Mouse (Mus musculus) thymus, postnatal 36 days (tissue): Measurements from ENCODE around the gene Sapcd2.

Source experiments
- DNase-seq, 2 experiments: peaks; one replicate each; pipeline ENCODE4 v3.0.0; 2022; ENCODE audit warnings: mixed read lengths in 2 of 2

The Sapcd2 gene

DNA sequence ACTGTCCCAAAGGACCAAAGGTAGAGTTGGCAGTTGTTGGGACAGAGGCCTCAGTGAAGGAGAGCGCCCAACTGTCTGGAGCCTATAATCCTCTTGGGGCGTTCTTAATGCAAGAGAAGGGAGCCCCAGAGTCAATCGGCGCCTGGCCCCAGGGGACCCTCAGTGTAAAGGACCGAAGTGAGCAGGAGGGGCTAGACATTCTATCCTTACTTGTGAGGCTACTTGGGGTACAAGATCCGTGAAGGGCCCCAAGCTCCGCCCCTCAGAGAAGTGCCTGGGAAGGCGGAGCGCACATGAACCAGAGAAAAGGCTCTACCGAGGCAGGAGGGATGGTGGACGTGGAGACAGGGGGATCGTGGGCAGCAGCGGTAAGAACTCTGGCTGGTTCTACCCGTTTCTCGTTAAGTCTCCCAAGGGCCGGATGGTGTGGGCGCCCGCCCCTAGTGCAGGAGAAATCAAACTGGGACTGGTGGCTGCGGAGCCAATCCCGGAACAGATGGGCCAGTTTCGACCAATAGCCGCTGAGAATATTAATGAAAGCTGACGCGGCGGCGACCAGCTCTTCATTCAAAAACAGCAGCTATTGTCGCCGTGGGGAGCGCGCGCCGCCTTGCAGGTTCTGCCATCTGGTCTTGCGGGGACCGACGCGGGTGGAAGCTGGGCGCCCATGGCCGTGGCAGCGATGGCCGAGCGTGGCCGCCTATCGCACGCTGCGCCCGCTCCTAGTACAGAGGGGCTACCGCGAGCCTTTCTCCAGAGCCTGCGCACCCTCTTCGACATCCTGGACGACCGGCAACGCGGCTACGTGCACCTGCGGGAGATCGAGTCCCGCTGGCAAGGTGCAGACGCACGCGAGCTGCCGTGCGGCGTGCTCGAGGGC lies at the start of gene Sapcd2:
TSS of gene Sapcd2 (plus strand) at position 558 of the 880 bp plus-strand sequence.
- peak; percentile 73 to 82 for DNase-seq

DNA sequence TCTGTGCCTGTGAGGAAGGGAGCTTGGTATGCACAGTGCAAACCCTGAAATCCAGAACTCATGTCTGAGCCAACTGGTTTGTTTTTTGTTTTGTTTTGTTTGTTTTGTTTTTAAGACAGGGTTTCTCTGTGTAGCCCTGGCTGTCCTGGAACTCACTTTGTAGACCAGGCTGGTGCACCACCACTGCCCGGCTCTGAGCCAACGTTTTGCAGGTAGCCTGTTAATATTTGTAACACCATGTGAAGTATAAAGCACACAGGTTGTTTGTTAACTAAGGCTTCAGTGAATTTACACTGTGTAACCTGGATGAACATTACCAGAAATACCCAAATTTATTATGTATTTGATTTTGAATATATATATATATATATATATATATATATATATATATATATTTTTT lies 46.1 kb upstream of the Sapcd2 start:
- no peak for DNase-seq

DNA sequence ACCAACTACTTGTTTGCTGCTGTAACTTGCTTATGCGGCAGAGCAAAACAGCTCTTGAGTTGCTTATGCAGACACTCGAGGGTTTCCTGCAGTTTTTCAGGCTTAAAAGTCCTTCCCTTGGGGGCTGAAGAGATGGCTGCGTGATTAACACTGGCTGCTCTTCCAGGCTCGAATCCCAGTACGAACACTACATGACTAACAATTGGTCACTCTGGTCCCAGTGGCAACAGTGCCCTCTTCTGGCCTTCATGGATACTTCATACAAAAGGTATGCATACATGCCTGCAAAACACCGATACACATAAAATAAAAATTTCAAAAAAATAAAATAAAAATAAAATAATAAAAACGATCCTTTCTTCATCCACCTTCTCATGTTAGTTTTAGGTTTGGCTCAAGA lies 43.7 kb upstream of the Sapcd2 start:
- DNase-seq, result no peak

DNA sequence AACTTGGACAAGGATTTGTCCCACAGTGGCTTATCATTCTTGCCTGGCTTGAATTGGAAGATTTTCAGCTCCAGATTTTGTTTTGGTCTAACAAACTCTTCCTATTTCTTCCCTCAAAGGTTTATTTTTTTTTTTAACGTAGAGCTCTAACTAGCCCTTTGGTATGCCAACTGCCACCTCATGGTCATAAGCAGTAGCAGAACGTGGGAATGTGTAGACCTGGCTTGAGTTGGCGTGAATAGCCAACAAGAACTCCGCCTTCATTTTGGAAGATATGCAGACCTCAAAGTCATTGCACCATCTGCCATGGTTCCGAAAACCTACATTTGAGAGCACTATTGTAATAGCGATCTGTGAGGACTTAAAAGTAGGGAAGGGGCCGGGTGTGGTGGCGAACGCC lies 40.7 kb upstream of the Sapcd2 start:
- no peak for DNase-seq

DNA sequence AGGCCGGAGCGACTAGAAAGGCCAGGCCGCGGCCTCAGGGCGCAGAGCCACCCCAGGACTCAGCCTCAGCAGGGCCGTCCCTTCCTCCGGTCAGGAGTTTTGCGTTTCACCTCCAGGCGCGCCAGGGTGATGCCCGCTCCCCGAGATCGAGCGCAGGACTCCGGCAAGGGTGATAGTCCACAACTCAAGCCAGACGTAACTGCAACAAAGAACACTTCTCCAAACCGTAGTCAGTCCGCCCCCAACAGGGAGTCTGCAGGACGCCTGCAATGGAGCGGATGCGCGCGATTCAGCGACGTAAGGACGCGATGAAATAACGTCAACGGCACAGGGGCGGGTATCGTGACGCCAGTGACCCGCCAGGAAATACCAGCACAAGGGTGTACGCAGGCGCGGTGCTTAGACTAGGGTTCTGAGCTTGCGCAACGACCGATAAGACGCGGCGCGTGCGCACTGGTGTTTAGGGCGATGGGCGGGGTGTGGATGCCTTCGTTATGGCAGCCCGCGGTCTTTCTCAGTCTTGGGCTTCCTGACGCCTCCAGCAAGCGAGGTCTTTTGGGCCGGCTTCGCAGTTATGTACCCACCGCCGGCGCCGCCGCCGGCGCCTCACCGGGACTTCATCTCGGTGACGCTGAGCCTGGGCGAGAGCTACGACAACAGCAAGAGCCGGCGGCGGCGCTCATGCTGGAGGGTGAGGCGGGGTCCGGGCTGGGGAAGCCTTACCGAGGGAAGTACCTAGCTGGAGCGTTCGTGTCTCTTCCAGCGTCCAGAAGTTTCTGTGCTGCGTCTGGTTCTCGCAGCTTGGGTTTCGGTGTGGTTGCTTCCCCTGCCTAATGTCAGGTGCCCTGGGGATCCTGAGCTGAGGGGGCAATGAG lies 39.6 kb upstream of the Sapcd2 start, which contains the start of gene Man1b1:
TSS of gene Man1b1 (plus strand) at position 53 of the 875 bp plus-strand sequence.
- DNase-seq, result peak; percentile 99

DNA sequence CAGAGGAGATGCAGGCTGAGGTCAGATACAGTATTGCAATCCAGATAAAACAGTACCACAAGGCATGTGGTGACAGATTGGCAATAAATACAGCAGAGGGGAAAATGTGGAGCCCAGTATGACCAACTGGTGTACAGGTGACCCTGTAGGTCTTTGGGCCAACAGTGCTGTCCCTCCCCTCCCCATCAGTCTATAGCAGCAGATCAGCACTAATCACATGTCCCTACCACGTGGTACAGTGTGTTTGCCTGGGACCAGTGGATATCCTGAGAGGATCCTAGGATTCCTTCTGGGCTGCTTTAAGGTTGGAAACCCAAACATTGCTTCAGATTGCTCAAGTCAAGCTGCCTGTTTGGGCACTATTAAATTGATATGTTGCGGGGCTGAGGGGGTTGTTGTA lies 38.6 kb upstream of the Sapcd2 start:
- DNase-seq, result no peak

GRCm38 (mm10) chr2:25338303-25338702 lies 33.8 kb upstream of the Sapcd2 start:
- DNase-seq, result no peak

DNA sequence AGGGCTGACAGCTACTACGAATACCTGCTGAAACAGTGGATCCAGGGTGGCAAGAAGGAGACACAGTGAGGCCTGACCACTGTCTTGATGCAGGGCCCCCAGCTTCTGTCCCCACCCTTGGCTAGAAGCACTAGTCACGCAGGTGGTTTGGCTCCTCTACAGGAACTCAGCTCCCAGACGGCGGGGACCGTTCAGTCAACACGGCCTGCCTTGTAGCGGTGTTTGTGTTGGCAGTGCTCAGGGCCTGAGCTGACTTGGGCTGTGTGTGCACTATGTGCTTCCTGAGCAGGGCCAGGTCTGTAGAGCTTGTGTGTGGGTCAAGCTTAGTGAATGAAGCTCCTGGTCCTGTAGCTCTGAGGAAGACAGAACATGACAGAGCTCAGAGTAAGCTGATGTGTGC lies 24.0 kb upstream of the Sapcd2 start:
- no peak for DNase-seq

DNA sequence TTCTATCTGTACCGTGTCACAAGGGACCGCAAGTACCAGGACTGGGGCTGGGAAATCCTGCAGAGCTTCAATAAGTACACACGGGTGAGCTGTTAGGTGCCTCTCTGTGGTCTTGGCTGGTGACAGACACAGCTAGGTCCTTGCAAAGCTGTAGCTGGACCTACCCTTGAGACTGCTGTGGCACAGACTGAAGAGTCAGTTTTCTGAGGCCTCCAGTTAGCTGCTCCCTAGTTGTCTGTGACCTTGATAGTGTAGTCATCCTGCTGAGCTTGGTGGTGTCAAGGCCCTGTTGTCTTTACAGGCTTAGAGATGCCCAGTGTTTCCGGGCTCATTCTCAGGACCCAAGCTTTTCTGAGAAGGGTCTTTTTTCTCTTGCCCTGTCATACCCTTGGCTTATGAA lies 22.6 kb upstream of the Sapcd2 start:
- no peak for DNase-seq

GRCm38 (mm10) chr2:25350701-25351100 lies 21.4 kb upstream of the Sapcd2 start:
- no peak for DNase-seq

- no peak for DNase-seq
These were observed 17.9 kb upstream of the Sapcd2 start for GRCm38 (mm10) chr2:25354211-25354610.

DNA sequence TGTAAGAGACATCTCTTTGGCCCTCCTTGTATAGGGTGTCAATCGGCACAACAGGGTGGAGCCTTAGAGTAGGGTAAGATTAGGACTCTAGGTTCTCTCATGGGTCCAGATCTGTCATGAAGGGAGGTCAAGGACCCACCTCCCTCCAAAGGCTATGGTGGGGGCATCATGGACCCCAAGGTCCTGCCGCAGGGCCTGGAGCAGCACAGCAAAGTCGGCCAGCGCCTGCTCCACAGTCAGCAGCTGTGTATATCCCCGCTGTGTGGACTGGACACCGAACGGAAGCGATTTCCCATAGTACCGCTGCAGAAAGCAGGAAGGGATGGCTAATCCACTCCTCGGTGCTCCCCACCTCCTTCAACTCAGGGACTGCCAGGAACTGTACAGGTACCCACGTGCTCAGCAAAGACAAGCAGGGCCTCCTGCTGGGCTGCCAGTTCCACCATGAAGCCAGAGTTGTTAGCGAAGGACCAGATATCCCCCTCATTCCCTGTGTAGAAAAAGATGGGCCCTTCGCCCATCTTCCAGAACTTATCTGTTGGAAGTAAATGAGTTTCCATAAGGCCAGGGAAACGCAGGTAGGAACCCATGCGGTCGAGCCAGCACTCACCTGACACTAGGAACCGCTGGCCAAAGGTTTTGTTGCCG lies 16.6 kb upstream of the Sapcd2 start:
- DNase-seq, result no peak

DNA sequence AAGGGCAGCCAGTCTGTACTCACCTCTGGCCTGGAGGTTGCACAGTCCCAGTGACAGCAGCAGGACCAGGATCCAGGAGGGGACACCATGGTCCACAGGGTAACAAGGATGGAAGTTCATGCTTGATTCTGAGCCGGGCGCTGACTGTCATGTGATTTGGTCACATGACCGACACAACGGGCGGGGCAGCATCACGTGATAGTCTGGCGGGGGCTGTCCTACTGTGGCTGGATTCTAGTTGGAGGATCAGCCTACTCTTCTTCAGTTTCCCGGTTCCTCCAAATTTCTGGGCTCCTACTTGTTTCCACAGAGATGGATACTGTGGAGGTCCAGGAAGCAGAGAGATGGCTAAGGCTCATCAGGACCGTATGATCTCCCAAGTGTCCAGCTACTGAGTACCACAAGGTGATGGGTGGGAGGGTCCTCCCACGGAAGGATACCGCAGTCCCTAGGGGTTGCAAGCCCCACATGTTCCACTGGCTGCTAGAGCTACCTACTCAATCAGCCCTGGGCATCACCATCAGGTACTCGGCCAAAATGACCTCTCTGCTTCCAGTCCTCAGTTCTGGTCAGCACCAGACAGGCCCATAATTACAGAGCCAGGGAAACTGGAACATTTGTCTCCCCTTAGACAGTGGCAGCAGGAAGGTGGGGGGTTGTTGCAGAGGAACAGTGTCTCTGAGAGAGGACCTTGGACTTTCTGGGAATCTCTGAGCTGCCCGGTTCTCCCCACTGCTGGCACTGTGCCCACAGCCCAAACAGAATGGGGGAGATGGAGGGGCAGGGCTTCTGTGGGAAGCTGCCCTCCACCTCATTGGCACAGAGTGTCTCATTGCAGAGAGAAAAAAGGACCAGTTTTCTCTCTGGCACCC lies 15.7 kb upstream of the Sapcd2 start, which contains the start of gene Dpp7:
TSS of gene Dpp7 (minus strand) at position 152 of the 872 bp plus-strand sequence.
- DNase-seq, result peak; percentile 59 to 67

- no peak for DNase-seq
These were observed 12.3 kb upstream of the Sapcd2 start for GRCm38 (mm10) chr2:25359848-25360247.

DNA sequence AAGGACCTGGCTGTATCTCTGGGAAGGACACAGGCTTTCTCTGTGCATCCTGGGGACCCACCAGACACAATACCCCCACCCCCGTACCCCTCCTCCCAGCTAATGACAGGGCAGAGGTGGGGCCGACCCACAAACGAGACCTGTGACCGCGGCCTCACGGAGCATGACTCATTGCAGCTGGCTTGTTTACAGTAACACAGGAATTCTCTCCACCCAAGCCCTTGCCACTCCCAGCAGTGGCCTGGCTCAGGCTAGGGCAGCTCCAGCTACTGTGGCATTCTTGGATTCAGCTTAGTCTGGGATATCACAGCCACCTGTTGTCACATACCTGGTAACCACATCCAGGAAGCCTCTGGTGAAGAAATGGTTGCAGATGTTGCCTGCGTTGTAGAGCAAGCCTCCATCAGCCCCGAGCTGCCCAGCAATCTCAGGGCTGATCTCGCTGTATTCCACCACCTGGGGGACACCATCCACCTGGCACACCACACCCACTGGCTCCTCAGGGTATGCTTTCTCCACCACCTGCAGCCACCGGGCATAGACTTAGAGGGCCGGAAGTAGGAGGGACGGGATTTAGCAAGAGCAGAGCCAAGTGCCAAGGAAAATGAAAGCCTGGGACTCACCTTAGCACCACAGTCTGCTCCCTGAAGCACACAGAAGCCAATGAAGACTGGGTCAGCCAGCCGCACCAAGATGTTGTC lies 8.5 kb upstream of the Sapcd2 start:
- no peak for DNase-seq

DNA sequence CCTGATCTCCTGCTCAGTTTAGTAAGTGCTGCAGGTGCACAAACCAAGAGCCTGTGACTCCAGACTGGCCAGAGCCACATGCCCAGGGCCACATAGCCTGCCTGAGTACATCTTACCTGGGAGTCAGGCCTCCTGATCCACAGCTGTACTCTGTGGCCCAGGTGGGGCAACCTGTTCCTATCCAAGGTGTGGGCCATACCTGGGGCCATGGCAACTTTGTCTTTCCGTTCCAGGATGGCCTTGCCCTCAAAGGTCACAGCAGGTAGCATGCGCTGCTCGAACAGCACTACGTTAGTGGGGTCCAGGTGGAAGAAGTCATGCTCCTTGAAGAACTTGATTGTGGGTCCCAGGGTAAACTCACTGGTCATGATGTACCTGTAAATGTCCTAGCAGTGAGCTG lies 7.8 kb upstream of the Sapcd2 start:
- no peak for DNase-seq

DNA sequence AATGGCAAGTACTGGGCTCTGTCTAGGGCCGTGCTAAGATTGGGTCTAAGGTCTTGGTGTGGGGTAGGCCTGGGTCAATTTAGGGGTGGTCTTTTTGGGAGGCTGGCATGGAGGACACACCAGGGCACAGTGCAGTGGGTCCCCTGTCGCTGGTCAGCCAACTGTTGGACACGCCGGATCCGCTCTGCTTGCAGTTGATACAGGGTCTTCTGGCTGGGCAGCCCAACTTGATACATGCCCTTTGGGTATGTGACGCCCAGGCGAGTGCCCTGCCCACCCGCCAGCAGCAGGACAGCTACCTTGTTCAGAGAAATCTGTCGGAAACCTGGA lies 7.4 kb upstream of the Sapcd2 start:
- DNase-seq, result no peak

- DNase-seq, result peak; percentile 54 to 67
These were observed 6.9 kb upstream of the Sapcd2 start, which contains the start of gene Uap1l1 for GRCm38 (mm10) chr2:25365091-25365761. Gene Uap1l1, minus strand, starts transcription at chr2:25365682.

- no peak for DNase-seq
These were observed 2.1 kb upstream of the Sapcd2 start for GRCm38 (mm10) chr2:25369996-25370395.

GRCm38 (mm10) chr2:25372644-25373391 lies 697 bp downstream of the Sapcd2 start:
- no peak for DNase-seq
